Mouse (Mus musculus) MEL (cell line): ENCODE data around the gene Atg13.

Experiments used
- BHLHE40 ChIP-seq: IDR thresholded peaks from 2 replicates; pipeline ENCODE4 v1.6.1; 2012; ENCODE audit warnings: low read depth, mild to moderate bottlenecking, inconsistent platforms, low read length, improper control_type of control experiment, borderline replicate concordance
- CTCF ChIP-seq, 3 experiments: IDR thresholded peaks in 2 of 3; conservative IDR thresholded peaks in 1 of 3; 2 replicates each; pipeline ENCODE4 v1.5.1; 2011 to 2012; ENCODE audit warnings: low read length in 3 of 3, low read depth in 2 of 3, mild to moderate bottlenecking in 2 of 3, improper control_type of control experiment in 1 of 3, inconsistent platforms in 1 of 3, mixed read lengths in 1 of 3, moderate library complexity in 1 of 3; ENCODE audit not compliant: control insufficient read depth in 1 of 3, insufficient read depth in 1 of 3, poor library complexity in 1 of 3, severe bottlenecking in 1 of 3
- EP300 ChIP-seq, 2 experiments: IDR thresholded peaks; 2 replicates each; pipeline ENCODE4 v1.6.1; 2011; ENCODE audit warnings: improper control_type of control experiment in 2 of 2, low read length in 2 of 2, low read depth in 1 of 2, mild to moderate bottlenecking in 1 of 2
- GABPA ChIP-seq: IDR thresholded peaks from 2 replicates; pipeline ENCODE4 v1.6.1; 2012; ENCODE audit warnings: low read depth, mild to moderate bottlenecking, inconsistent platforms, low read length, improper control_type of control experiment, moderate library complexity
- GATA1 ChIP-seq: IDR thresholded peaks from 2 replicates; pipeline ENCODE4 v1.6.1; 2011; ENCODE audit warnings: low read depth, low read length, improper control_type of control experiment
- MAFK ChIP-seq: IDR thresholded peaks from 2 replicates; pipeline ENCODE4 v1.6.1; 2011; ENCODE audit warnings: low read depth, mild to moderate bottlenecking, low read length, improper control_type of control experiment, borderline replicate concordance
- MAX ChIP-seq: IDR thresholded peaks from 2 replicates; pipeline ENCODE4 v1.6.1; 2011; ENCODE audit warnings: low read length, improper control_type of control experiment
- MXI1 ChIP-seq: IDR thresholded peaks from 2 replicates; pipeline ENCODE4 v1.6.1; 2011; ENCODE audit warnings: mild to moderate bottlenecking, low read depth, low read length, improper control_type of control experiment
- NELFE ChIP-seq: IDR thresholded peaks from 2 replicates; pipeline ENCODE4 v1.6.1; 2011; ENCODE audit warnings: low read depth, low read length, improper control_type of control experiment
- POLR2A ChIP-seq, 2 experiments: IDR thresholded peaks; 2 replicates each; pipeline ENCODE4 v1.6.1; 2011 to 2012; ENCODE audit warnings: low read length in 2 of 2, mild to moderate bottlenecking in 2 of 2, control low read depth in 1 of 2, improper control_type of control experiment in 1 of 2, low read depth in 1 of 2, moderate library complexity in 1 of 2; ENCODE audit not compliant: control insufficient read depth in 1 of 2, insufficient read depth in 1 of 2, poor library complexity in 1 of 2
- POLR2AphosphoS2 ChIP-seq: IDR thresholded peaks from 2 replicates; pipeline ENCODE4 v1.6.1; 2011; ENCODE audit warnings: low read length, improper control_type of control experiment
- TBP ChIP-seq: IDR thresholded peaks from 2 replicates; pipeline ENCODE4 v1.8.0; 2011; ENCODE audit warnings: low read depth, low read length, improper control_type of control experiment

DNA sequence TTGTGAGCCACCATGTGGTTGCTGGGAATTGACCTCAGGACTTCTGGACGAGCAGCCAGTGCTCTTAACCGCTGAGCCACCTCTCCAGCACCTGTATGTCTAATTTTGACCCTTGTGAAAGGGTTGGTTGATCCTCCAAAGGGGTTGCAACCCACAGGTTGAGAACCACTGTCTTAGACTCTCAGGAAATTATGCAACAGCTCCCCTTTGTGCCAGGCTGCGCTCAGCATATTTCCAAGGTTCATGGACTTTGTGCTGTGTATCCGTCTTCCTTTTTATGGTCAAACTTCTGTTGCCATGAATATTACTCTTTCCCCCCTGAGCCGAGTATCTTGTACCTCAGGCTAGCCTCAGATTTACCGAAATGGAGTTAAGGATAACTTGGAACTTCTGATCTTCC lies 49.4 kb downstream of the Atg13 start:
- TF ChIP-seq MAX: no peak
- no peak for TF ChIP-seq POLR2A (IDR thresholded peaks at IDR 0.05; ENCODE audit: control insufficient read depth in 1 of 2, insufficient read depth in 1 of 2, low read depth in 1 of 2, low read length in 2 of 2, poor library complexity in 1 of 2)
- no peak for TF ChIP-seq EP300 (IDR thresholded peaks at IDR 0.05; ENCODE audit: low read depth in 1 of 2, low read length in 2 of 2)
- TF ChIP-seq CTCF (IDR thresholded peaks at IDR 0.05 in 2 of 3, conservative IDR thresholded peaks at IDR 0.05 in 1 of 3; ENCODE audit: control insufficient read depth in 1 of 3, insufficient read depth in 1 of 3, low read depth in 2 of 3, low read length in 3 of 3, poor library complexity in 1 of 3, severe bottlenecking in 1 of 3): no peak
- TF ChIP-seq GABPA: no peak
- no peak for TF ChIP-seq NELFE
- TF ChIP-seq BHLHE40: no peak
- TF ChIP-seq TBP: no peak
- TF ChIP-seq POLR2AphosphoS2: no peak
- no peak for TF ChIP-seq MAFK
- TF ChIP-seq GATA1: no peak
- TF ChIP-seq MXI1: no peak
